Mouse (Mus musculus): Measurements from ENCODE around the gene Ldb3.

Gene Ldb3

GRCm38 (mm10) chr14:34590743-34591675, 2.5 kb upstream of the Ldb3 start:
- no peak for DNase-seq (ENCODE audit: extremely low read depth, low read depth)

- DNase-seq (ENCODE audit: extremely low read depth, low read depth), result no peak
Measured at GRCm38 (mm10) chr14:34590017-34590570, 1.6 kb upstream of the Ldb3 start.

GRCm38 (mm10) chr14:34589185-34589713, 767 bp upstream of the Ldb3 start:
- DNase-seq (ENCODE audit: extremely low read depth, low read depth), result no peak

- no peak for DNase-seq (ENCODE audit: extremely low read depth, low read depth)
Measured at GRCm38 (mm10) chr14:34588005-34588404, 477 bp downstream of the Ldb3 start.

- DNase-seq (ENCODE audit: extremely low read depth, low read depth), result no peak
Measured at GRCm38 (mm10) chr14:34586871-34587270, 1.6 kb downstream of the Ldb3 start.

- no peak for DNase-seq (ENCODE audit: extremely low read depth, low read depth)
Measured at GRCm38 (mm10) chr14:34585358-34586105, 3.0 kb downstream of the Ldb3 start.

- no peak for DNase-seq (ENCODE audit: extremely low read depth, low read depth)
Measured at GRCm38 (mm10) chr14:34582740-34583427, 5.6 kb downstream of the Ldb3 start.

- DNase-seq (ENCODE audit: extremely low read depth, low read depth), result no peak
Measured at GRCm38 (mm10) chr14:34576858-34577257, 11.6 kb downstream of the Ldb3 start.

- no peak for DNase-seq (ENCODE audit: extremely low read depth, low read depth)
Measured at GRCm38 (mm10) chr14:34574068-34574467, 14.4 kb downstream of the Ldb3 start.

- DNase-seq (ENCODE audit: extremely low read depth, low read depth), result no peak
Measured at GRCm38 (mm10) chr14:34573348-34573913, 15.1 kb downstream of the Ldb3 start.

- DNase-seq (ENCODE audit: extremely low read depth, low read depth), result no peak
Measured at GRCm38 (mm10) chr14:34571610-34572387, 16.7 kb downstream of the Ldb3 start.

- no peak for DNase-seq (ENCODE audit: extremely low read depth, low read depth)
Measured at GRCm38 (mm10) chr14:34570903-34571302, 17.6 kb downstream of the Ldb3 start.

GRCm38 (mm10) chr14:34570294-34570693, 18.2 kb downstream of the Ldb3 start:
- DNase-seq (ENCODE audit: extremely low read depth, low read depth), result peak; percentile 33

- no peak for DNase-seq (ENCODE audit: extremely low read depth, low read depth)
Measured at GRCm38 (mm10) chr14:34569534-34570194, 18.8 kb downstream of the Ldb3 start.

GRCm38 (mm10) chr14:34568626-34569025, 19.9 kb downstream of the Ldb3 start:
- no peak for DNase-seq (ENCODE audit: extremely low read depth, low read depth)

GRCm38 (mm10) chr14:34567697-34568096, 20.8 kb downstream of the Ldb3 start:
- DNase-seq (ENCODE audit: extremely low read depth, low read depth), result no peak

GRCm38 (mm10) chr14:34566530-34566929, 22.0 kb downstream of the Ldb3 start:
- no peak for DNase-seq (ENCODE audit: extremely low read depth, low read depth)

GRCm38 (mm10) chr14:34565711-34566110, 22.8 kb downstream of the Ldb3 start:
- no peak for DNase-seq (ENCODE audit: extremely low read depth, low read depth)

GRCm38 (mm10) chr14:34564646-34565045, 23.8 kb downstream of the Ldb3 start:
- DNase-seq (ENCODE audit: extremely low read depth, low read depth), result no peak

- DNase-seq (ENCODE audit: extremely low read depth, low read depth), result no peak
Measured at GRCm38 (mm10) chr14:34562393-34562792, 26.1 kb downstream of the Ldb3 start.

All from MEL-GATA-1-ER (cell line).